Mouse (Mus musculus) embryonic facial prominence, embryonic 14.5 days (tissue): ENCODE measurements around the gene Col5a1. TPM values are rescaled to one million over a fixed set of nuclear protein-coding genes. Genes with fewer than 3 reads are reported as not detected.

Source experiments
- ATAC-seq: fragments of 200-750 bp; cut with Nextera tagmentation; 2 replicates; pipeline ENCODE4 v1.8.0; 2017; ENCODE audit warnings: low read depth, moderate number of reproducible peaks, moderate TSS enrichment
- DNase-seq: peaks from one replicate; pipeline ENCODE4 v3.0.0-alpha.2; 2015; ENCODE audit warnings: low spot score
- H3K27ac ChIP-seq: fragments of 300-500 bp; sonication (generic); replicated peaks from 2 replicates; pipeline ENCODE4 v1.5.1; 2014; ENCODE audit warnings: low read depth, mild to moderate bottlenecking, low read length, moderate library complexity
- H3K27me3 ChIP-seq: fragments of 300-500 bp; sonication (generic); replicated peaks from 2 replicates; pipeline ENCODE4 v1.6.1; 2014; ENCODE audit warnings: low read length; ENCODE audit not compliant: control insufficient read depth, insufficient read depth
- H3K36me3 ChIP-seq: fragments of 300-500 bp; sonication (generic); 2 replicates; pipeline ENCODE4 v1.6.1; 2014; ENCODE audit warnings: low read length, mixed read lengths; ENCODE audit not compliant: control insufficient read depth, insufficient read depth
- H3K4me1 ChIP-seq: fragments of 300-500 bp; sonication (generic); 2 replicates; pipeline ENCODE4 v1.6.1; 2014; ENCODE audit warnings: antibody characterized with exemption, low read length; ENCODE audit not compliant: control insufficient read depth, insufficient read depth
- H3K4me2 ChIP-seq: fragments of 300-500 bp; sonication (generic); 2 replicates; pipeline ENCODE4 v1.6.1; 2014; ENCODE audit warnings: low read depth, mild to moderate bottlenecking, low read length, moderate library complexity, mixed read lengths
- H3K4me3 ChIP-seq: fragments of 300-500 bp; sonication (generic); 2 replicates; pipeline ENCODE4 v1.5.1; 2014; ENCODE audit warnings: low read depth, mild to moderate bottlenecking, low read length
- H3K9ac ChIP-seq: fragments of 300-500 bp; sonication (generic); 2 replicates; pipeline ENCODE4 v1.6.1; 2014; ENCODE audit warnings: low read depth, mild to moderate bottlenecking, low read length, moderate library complexity, mixed read lengths
- H3K9me3 ChIP-seq: fragments of 300-500 bp; sonication (generic); 2 replicates; pipeline ENCODE4 v1.6.1; 2016; ENCODE audit warnings: low read length; ENCODE audit not compliant: control insufficient read depth
- WGBS: fragments of 180-500 bp; shearing (Covaris S2); extraction: QIAGEN DNeasy Blood & Tissue Kit; methylation state at CpG from one replicate; pipeline ENCODE4 v1.1.7; 2014; 5-methylcytosine and 5-hydroxymethylcytosine counted together
- polyA plus RNA-seq: library from polyadenylated mRNA; unstranded; fragments of >200 nt; fragmentation: Nextera tagmentation; extraction: Ambion mirVana; gene quantifications from 2 replicates; pipeline ENCODE4 v1.2.1, GENCODE M21; 2014

Col5a1 gene
- polyA plus RNA-seq, 1 experiment from 2014 or later, result 253 TPM

- Histone ChIP-seq H3K4me2 (no peak overlapping the region), H3K27ac (no peak overlapping the region), H3K9ac (no peak overlapping the region), H3K36me3 (peaks cover 84% of the 10 kb centered on the region), H3K27me3 (no peaks in the 10 kb centered on the region), H3K9me3 (no peaks in the 10 kb centered on the region), H3K4me1 (no peaks in the 10 kb centered on the region), H3K4me3 (no peak overlapping the region)
- WGBS, result 28% methylated on average over 3 of the region's 3 CpGs
- DNase-seq (peak; percentile 9), ATAC-seq (no peak; the same call in 1 of the 2 replicates)
Measured at GRCm38 (mm10) chr2:27975786-27976185, 89.6 kb downstream of the Col5a1 start.

GRCm38 (mm10) chr2:27976512-27976911, 90.3 kb downstream of the Col5a1 start:
- Histone ChIP-seq H3K9me3 (no peaks in the 10 kb centered on the region), H3K36me3 (peaks cover 83% of the 10 kb centered on the region), H3K27ac (no peak overlapping the region), H3K4me2 (no peak overlapping the region), H3K4me3 (no peak overlapping the region), H3K9ac (no peak overlapping the region), H3K4me1 (no peaks in the 10 kb centered on the region), H3K27me3 (no peaks in the 10 kb centered on the region)
- no peak for DNase-seq
- WGBS, result 79% methylated on average over 4 of the region's 4 CpGs
- no peak for ATAC-seq

GRCm38 (mm10) chr2:27981066-27981465, 94.8 kb downstream of the Col5a1 start:
- Histone ChIP-seq H3K4me3 (no peak overlapping the region), H3K9me3 (no peaks in the 10 kb centered on the region), H3K27ac (no peak overlapping the region), H3K9ac (no peak overlapping the region), H3K4me1 (no peaks in the 10 kb centered on the region), H3K27me3 (no peaks in the 10 kb centered on the region), H3K4me2 (no peak overlapping the region), H3K36me3 (peaks cover 90% of the 10 kb centered on the region)
- ATAC-seq (no peak), DNase-seq (no peak)
- WGBS, result 96% methylated on average over 2 of the region's 2 CpGs

- H3K27ac ChIP-seq, result no peak overlapping the region
- H3K4me2 ChIP-seq, result no peak overlapping the region
- H3K9me3 ChIP-seq, result no peaks in the 10 kb centered on the region
- DNase-seq (no peak), ATAC-seq (no peak)
- peaks cover 92% of the 10 kb centered on the region for H3K36me3 ChIP-seq
- H3K9ac ChIP-seq, result no peak overlapping the region
- no peaks in the 10 kb centered on the region for H3K4me1 ChIP-seq
- no peaks in the 10 kb centered on the region for H3K27me3 ChIP-seq
- H3K4me3 ChIP-seq, result no peak overlapping the region
- WGBS, result 77% methylated on average over 14 of the region's 14 CpGs
Measured at GRCm38 (mm10) chr2:27981621-27982535, 95.7 kb downstream of the Col5a1 start.

GRCm38 (mm10) chr2:27983093-27983492, 96.9 kb downstream of the Col5a1 start:
- no peaks in the 10 kb centered on the region for H3K27me3 ChIP-seq
- H3K27ac ChIP-seq, result no peak overlapping the region
- no peak overlapping the region for H3K4me3 ChIP-seq
- no peaks in the 10 kb centered on the region for H3K9me3 ChIP-seq
- no peaks in the 10 kb centered on the region for H3K4me1 ChIP-seq
- peaks cover 92% of the 10 kb centered on the region for H3K36me3 ChIP-seq
- no peak overlapping the region for H3K4me2 ChIP-seq
- H3K9ac ChIP-seq, result no peak overlapping the region
- DNase-seq, result no peak
- no peak for ATAC-seq

GRCm38 (mm10) chr2:27983884-27984283, 97.7 kb downstream of the Col5a1 start:
- Histone ChIP-seq H3K4me2 (no peak overlapping the region), H3K27ac (no peak overlapping the region), H3K9ac (no peak overlapping the region), H3K36me3 (peaks cover 97% of the 10 kb centered on the region), H3K4me3 (no peak overlapping the region), H3K27me3 (no peaks in the 10 kb centered on the region), H3K4me1 (no peaks in the 10 kb centered on the region), H3K9me3 (no peaks in the 10 kb centered on the region)
- 59% methylated on average over 3 of the region's 3 CpGs for WGBS
- DNase-seq (peak; percentile 24), ATAC-seq (no peak)

- Histone ChIP-seq H3K27me3 (no peaks in the 10 kb centered on the region), H3K4me2 (no peak overlapping the region), H3K4me3 (no peak overlapping the region), H3K9me3 (no peaks in the 10 kb centered on the region), H3K27ac (no peak overlapping the region), H3K9ac (no peak overlapping the region), H3K4me1 (no peaks in the 10 kb centered on the region), H3K36me3 (peaks cover 99% of the 10 kb centered on the region)
- no peak for ATAC-seq
- DNase-seq, result no peak
- WGBS, result 91% methylated on average over 4 of the region's 4 CpGs
Measured at GRCm38 (mm10) chr2:27986751-27987150, 100.5 kb downstream of the Col5a1 start.

- WGBS, result 88% methylated on average over 13 of the region's 13 CpGs
- no peak overlapping the region for H3K4me3 ChIP-seq
- no peaks in the 10 kb centered on the region for H3K4me1 ChIP-seq
- DNase-seq (no peak), ATAC-seq (no peak)
- no peaks in the 10 kb centered on the region for H3K27me3 ChIP-seq
- H3K36me3 ChIP-seq, result peaks cover 91% of the 10 kb centered on the region
- H3K4me2 ChIP-seq, result no peak overlapping the region
- no peaks in the 10 kb centered on the region for H3K9me3 ChIP-seq
- no peak overlapping the region for H3K9ac ChIP-seq
- no peak overlapping the region for H3K27ac ChIP-seq
Measured at GRCm38 (mm10) chr2:27990430-27991211, 104.4 kb downstream of the Col5a1 start.
